Mouse (Mus musculus): ENCODE results near the gene Usp44. TPM values are rescaled to one million over a fixed set of nuclear protein-coding genes. Genes with fewer than 3 reads are reported as not detected.
"Not testable (repeated sequence)": the region's sequence is repeated elsewhere in the genome, so short reads cannot be mapped to it uniquely, and the experiment has no call there.

Gene Usp44
- polyA plus RNA-seq (2014; fragmentation: Nextera tagmentation; extraction: Ambion mirVana): 19.6 and 19.9 TPM in 2 replicates

DNA sequence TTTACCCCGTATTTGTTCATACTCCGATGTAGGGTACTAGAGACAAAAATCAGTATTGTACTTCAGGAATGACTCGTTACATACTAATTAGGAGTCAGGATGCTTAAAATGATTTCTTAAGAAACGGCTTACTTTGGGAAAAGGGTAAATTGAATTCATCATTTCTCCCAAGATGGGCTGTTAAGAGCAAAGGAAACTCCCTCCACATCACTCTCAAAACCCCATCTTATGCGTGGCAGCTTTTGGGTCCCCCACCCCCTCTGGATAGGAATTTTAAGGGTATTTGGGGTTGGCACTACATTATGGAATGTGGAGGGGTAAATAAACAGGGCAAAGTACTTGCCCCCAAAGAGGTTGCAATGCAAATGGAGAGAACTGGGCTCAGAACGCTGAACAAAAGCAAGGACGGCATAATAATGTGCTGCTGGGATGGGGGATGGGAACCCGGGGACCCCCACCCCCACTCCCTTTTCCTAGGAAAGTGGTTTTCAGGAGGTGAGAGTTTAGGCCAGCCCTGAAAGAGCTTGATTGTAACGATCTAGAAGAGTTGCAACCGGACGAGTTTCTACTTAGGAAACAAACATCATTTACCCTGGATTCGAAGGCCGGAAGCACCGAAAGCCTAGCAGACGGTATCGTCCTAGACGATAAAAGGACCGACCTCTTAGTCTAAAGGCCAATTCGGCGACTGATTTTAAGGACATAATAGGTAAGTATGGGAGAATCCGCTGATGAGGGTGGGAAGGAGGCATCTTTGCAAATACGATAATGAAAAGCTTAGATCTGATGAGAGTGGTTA, at the start of gene Usp44:
Gene Usp44, plus strand, starts transcription at position 625 of the 799 bp plus-strand sequence.
- H3K4me3 ChIP-seq (ENCODE audit: low read depth, low read length): peak within 1 kb of the TSS; percentile 20
- no peak for ATAC-seq (ENCODE audit: low FRiP score)
- peak within 1 kb of the TSS; percentile 41 for H3K9ac ChIP-seq (ENCODE audit: low read length)
- H3K27me3 ChIP-seq (ENCODE audit: control insufficient read depth, insufficient read depth, low read length): peaks cover 6% of the 10 kb centered on the region
- peak; percentile 93 for DNase-seq (ENCODE audit: low spot score, missing footprints)
- peaks cover 12% of the 10 kb centered on the region for H3K4me1 ChIP-seq (ENCODE audit: control insufficient read depth, insufficient read depth, low read length)
- WGBS: 7% methylated on average over 22 of the region's 22 CpGs
- no peaks in the 10 kb centered on the region for H3K36me3 ChIP-seq (ENCODE audit: control insufficient read depth, insufficient read depth, low read length)
- H3K27ac ChIP-seq (ENCODE audit: low read depth, low read length): no peak within 1 kb of the TSS
- H3K9me3 ChIP-seq (ENCODE audit: control insufficient read depth, low read length): no peaks in the 10 kb centered on the region
- H3K4me2 ChIP-seq: peak within 1 kb of the TSS; percentile 26

DNA sequence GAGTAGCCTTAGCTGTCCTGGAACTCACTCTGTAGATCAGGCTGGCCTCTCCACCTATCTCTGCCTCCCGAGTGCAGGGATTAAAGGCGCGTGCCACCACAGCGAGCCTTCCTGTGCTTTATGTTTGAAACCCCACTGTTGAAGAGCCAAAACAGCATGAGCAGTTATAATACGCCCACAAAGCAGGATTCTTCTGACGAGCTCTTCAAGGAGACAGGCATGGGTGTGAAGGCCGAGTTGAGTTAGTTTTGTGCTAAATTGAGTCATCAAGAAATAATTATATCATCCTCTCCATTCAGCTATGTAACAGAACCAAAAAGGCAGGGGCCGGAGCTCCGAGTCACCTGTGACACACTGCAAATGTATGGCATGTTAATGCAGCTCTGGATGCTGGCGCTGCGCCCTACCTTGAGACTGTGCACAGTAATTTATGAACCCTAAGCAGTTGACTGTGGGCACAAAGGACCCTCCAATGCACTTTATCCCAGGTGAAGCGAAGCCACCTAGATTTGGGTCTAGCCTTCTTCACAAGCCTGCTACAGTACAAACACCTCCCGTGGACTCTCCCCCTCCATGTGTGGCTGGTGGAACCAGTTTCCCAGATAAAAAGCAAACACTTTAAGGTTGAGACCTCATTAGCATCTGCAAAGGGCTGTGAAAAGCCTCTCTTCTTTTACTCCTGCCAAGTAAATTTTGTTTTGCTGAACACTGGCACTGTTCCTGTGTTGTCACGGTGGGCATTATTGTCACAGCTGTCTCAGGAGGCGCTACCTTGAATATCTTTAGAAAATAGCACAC, 47.9 kb upstream of the Usp44 start:
- Histone ChIP-seq H3K4me3 (ENCODE audit: low read depth, low read length) (no peak overlapping the region), H3K9ac (ENCODE audit: low read length) (no peak overlapping the region), H3K4me1 (ENCODE audit: control insufficient read depth, insufficient read depth, low read length) (no peaks in the 10 kb centered on the region), H3K9me3 (ENCODE audit: control insufficient read depth, low read length) (no peaks in the 10 kb centered on the region), H3K36me3 (ENCODE audit: control insufficient read depth, insufficient read depth, low read length) (no peaks in the 10 kb centered on the region), H3K4me2 (no peak overlapping the region), H3K27ac (ENCODE audit: low read depth, low read length) (no peak overlapping the region), H3K27me3 (ENCODE audit: control insufficient read depth, insufficient read depth, low read length) (no peaks in the 10 kb centered on the region)
- DNase-seq (ENCODE audit: low spot score, missing footprints) (no peak), ATAC-seq (ENCODE audit: low FRiP score) (no peak)
- WGBS: 69% methylated on average over 15 of the region's 15 CpGs

DNA sequence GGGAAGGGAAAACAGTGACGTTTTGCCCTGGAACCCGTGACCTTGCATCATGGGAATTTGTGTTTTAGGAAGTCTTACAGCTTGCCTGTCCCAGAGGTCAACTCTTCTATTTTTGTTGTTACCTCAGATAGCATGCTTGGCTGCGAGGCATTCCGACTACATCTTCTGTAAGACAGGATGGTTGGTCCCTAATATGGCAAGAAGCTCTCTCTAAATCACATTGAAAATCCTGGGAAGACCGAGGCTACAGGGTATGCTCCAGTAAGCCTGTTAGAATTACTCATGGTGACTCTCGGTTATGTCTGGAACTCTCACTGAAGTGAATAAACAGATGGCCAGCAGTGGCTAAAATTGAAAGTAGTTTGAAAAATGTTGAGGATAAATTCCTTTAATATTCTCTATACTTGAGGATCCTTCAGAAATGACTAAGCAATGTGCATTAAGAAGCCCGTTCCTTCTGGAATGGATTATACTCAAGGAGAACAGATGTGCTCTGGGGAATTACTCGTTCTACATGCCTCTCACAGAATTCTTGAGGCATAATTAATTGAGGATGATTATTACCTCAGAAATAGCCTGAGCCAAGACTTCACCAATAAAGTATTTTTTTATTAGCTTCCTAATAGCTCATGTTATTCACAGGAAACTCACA, 31.5 kb upstream of the Usp44 start:
- no peaks in the 10 kb centered on the region for H3K4me1 ChIP-seq (ENCODE audit: control insufficient read depth, insufficient read depth, low read length)
- H3K9me3 ChIP-seq (ENCODE audit: control insufficient read depth, low read length): no peaks in the 10 kb centered on the region
- H3K4me3 ChIP-seq (ENCODE audit: low read depth, low read length): no peak overlapping the region
- H3K4me2 ChIP-seq: no peak overlapping the region
- WGBS: 85% methylated on average over 8 of the region's 8 CpGs
- peak; percentile 57 for DNase-seq (ENCODE audit: low spot score, missing footprints)
- no peaks in the 10 kb centered on the region for H3K36me3 ChIP-seq (ENCODE audit: control insufficient read depth, insufficient read depth, low read length)
- no peak overlapping the region for H3K9ac ChIP-seq (ENCODE audit: low read length)
- H3K27me3 ChIP-seq (ENCODE audit: control insufficient read depth, insufficient read depth, low read length): no peaks in the 10 kb centered on the region
- no peak overlapping the region for H3K27ac ChIP-seq (ENCODE audit: low read depth, low read length)
- no peak for ATAC-seq (ENCODE audit: low FRiP score)

DNA sequence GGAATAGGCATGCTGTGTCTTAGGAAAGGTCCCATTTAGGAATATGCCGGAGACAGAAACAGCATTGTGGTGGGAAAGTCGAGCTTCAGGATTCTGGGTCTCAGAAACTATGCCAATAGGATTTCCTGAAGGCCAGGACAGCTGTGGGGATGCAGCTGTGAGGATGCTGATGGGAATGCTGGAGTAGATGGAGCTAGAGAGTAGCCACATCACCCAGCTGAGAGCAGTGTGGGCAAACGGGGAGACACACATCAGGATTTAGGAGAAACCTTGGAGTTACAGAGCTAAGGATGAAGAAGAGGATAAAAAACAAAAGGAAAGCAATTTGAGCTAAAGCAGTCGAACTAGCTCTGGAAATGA, 31.0 kb upstream of the Usp44 start:
- H3K9me3 ChIP-seq (ENCODE audit: control insufficient read depth, low read length): no peaks in the 10 kb centered on the region
- 77% methylated on average over 4 of the region's 4 CpGs for WGBS
- no peaks in the 10 kb centered on the region for H3K4me1 ChIP-seq (ENCODE audit: control insufficient read depth, insufficient read depth, low read length)
- no peak overlapping the region for H3K27ac ChIP-seq (ENCODE audit: low read depth, low read length)
- peak; percentile 72 for DNase-seq (ENCODE audit: low spot score, missing footprints)
- H3K4me3 ChIP-seq (ENCODE audit: low read depth, low read length): no peak overlapping the region
- no peaks in the 10 kb centered on the region for H3K27me3 ChIP-seq (ENCODE audit: control insufficient read depth, insufficient read depth, low read length)
- ATAC-seq (ENCODE audit: low FRiP score): no peak
- H3K9ac ChIP-seq (ENCODE audit: low read length): no peak overlapping the region
- H3K4me2 ChIP-seq: no peak overlapping the region
- H3K36me3 ChIP-seq (ENCODE audit: control insufficient read depth, insufficient read depth, low read length): no peaks in the 10 kb centered on the region

- no peak overlapping the region for H3K27ac ChIP-seq (ENCODE audit: low read depth, low read length)
- ATAC-seq (ENCODE audit: low FRiP score): no peak
- no peak overlapping the region for H3K4me3 ChIP-seq (ENCODE audit: low read depth, low read length)
- WGBS: 91% methylated on average over 5 of the region's 5 CpGs
- no peak overlapping the region for H3K9ac ChIP-seq (ENCODE audit: low read length)
- H3K36me3 ChIP-seq (ENCODE audit: control insufficient read depth, insufficient read depth, low read length): no peaks in the 10 kb centered on the region
- DNase-seq (ENCODE audit: low spot score, missing footprints): no peak
- no peaks in the 10 kb centered on the region for H3K4me1 ChIP-seq (ENCODE audit: control insufficient read depth, insufficient read depth, low read length)
- no peaks in the 10 kb centered on the region for H3K9me3 ChIP-seq (ENCODE audit: control insufficient read depth, low read length)
- H3K4me2 ChIP-seq: no peak overlapping the region
- no peaks in the 10 kb centered on the region for H3K27me3 ChIP-seq (ENCODE audit: control insufficient read depth, insufficient read depth, low read length)
These were observed 30.5 kb upstream of the Usp44 start for GRCm38 (mm10) chr10:93800895-93801294.

DNA sequence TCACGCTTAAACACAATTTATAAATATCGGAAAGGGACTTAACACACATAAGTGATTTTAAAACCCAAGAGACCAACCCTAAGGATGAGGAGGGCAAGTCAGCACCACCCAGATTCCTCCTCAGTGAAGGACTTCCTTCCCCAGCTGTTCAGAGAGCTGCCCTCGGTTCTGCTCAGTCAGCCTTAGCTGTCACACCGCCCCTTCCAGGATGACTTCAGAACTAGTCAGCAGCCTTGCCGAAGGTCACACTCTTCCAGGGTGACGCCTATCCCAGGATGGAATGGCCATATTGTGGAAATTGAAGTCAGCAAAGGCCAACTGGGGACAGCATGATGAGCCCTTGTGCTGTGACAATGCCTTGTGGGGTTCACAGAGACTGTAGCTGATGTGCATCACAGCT, 28.2 kb upstream of the Usp44 start:
- no peak overlapping the region for H3K4me2 ChIP-seq
- no peaks in the 10 kb centered on the region for H3K36me3 ChIP-seq (ENCODE audit: control insufficient read depth, insufficient read depth, low read length)
- no peaks in the 10 kb centered on the region for H3K4me1 ChIP-seq (ENCODE audit: control insufficient read depth, insufficient read depth, low read length)
- no peaks in the 10 kb centered on the region for H3K27me3 ChIP-seq (ENCODE audit: control insufficient read depth, insufficient read depth, low read length)
- DNase-seq (ENCODE audit: low spot score, missing footprints) (peak; percentile 41), ATAC-seq (ENCODE audit: low FRiP score) (no peak)
- H3K27ac ChIP-seq (ENCODE audit: low read depth, low read length): no peak overlapping the region
- no peak overlapping the region for H3K9ac ChIP-seq (ENCODE audit: low read length)
- H3K9me3 ChIP-seq (ENCODE audit: control insufficient read depth, low read length): no peaks in the 10 kb centered on the region
- 72% methylated on average over 6 of the region's 6 CpGs for WGBS
- H3K4me3 ChIP-seq (ENCODE audit: low read depth, low read length): no peak overlapping the region

DNA sequence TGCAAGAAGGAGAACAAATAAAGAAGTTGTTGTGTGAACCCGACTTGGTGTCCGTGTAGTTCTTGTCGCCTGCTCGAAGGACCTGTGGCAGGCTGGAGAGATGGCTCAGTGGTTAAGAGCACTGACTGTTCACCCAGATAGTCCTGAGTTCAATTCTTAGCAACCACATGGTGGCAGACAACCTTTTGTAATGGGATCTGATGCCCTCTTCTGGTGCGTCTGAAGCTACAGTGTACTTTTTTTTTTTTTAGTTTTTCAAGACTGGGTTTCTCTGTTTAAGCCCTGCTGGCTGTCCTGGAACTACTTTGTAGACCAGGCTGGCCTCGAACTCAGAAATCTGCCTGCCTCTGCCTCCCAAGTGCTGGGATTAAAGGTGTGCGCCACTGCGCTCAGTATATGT, 21.9 kb upstream of the Usp44 start:
- 96% methylated on average over 8 of the region's 8 CpGs for WGBS
- H3K4me3 ChIP-seq (ENCODE audit: low read depth, low read length); H3K36me3 ChIP-seq (ENCODE audit: control insufficient read depth, insufficient read depth, low read length); H3K4me1 ChIP-seq (ENCODE audit: control insufficient read depth, insufficient read depth, low read length); H3K27me3 ChIP-seq (ENCODE audit: control insufficient read depth, insufficient read depth, low read length); ATAC-seq (ENCODE audit: low FRiP score); H3K27ac ChIP-seq (ENCODE audit: low read depth, low read length); H3K9ac ChIP-seq (ENCODE audit: low read length); H3K9me3 ChIP-seq (ENCODE audit: control insufficient read depth, low read length); H3K4me2 ChIP-seq: not testable (repeated sequence)
- DNase-seq (ENCODE audit: low spot score, missing footprints): peak; percentile 65

GRCm38 (mm10) chr10:93810590-93811185, 20.7 kb upstream of the Usp44 start:
- no peaks in the 10 kb centered on the region for H3K27me3 ChIP-seq (ENCODE audit: control insufficient read depth, insufficient read depth, low read length)
- H3K4me2 ChIP-seq: no peak overlapping the region
- H3K9ac ChIP-seq (ENCODE audit: low read length): no peak overlapping the region
- no peak overlapping the region for H3K27ac ChIP-seq (ENCODE audit: low read depth, low read length)
- no peaks in the 10 kb centered on the region for H3K36me3 ChIP-seq (ENCODE audit: control insufficient read depth, insufficient read depth, low read length)
- no peak overlapping the region for H3K4me3 ChIP-seq (ENCODE audit: low read depth, low read length)
- no peaks in the 10 kb centered on the region for H3K9me3 ChIP-seq (ENCODE audit: control insufficient read depth, low read length)
- ATAC-seq (ENCODE audit: low FRiP score) (no peak), DNase-seq (ENCODE audit: low spot score, missing footprints) (peak; percentile 73)
- WGBS: 63% methylated on average over 7 of the region's 7 CpGs
- H3K4me1 ChIP-seq (ENCODE audit: control insufficient read depth, insufficient read depth, low read length): no peaks in the 10 kb centered on the region
